Mouse (Mus musculus) liver, embryonic 13.5 days (tissue): Measurements from ENCODE around the gene Igtp. TPM values are rescaled to one million over a fixed set of nuclear protein-coding genes. Genes with fewer than 3 reads are reported as not detected.
"Not testable (repeated sequence)": the region's sequence is repeated elsewhere in the genome, so short reads cannot be mapped to it uniquely, and the experiment has no call there.

Experiments used
- ATAC-seq: fragments of 200-750 bp; cut with Nextera tagmentation; 2 replicates; pipeline ENCODE4 v1.8.0; 2017; ENCODE audit warnings: low read depth, mild to moderate bottlenecking, moderate number of reproducible peaks, moderate library complexity
- DNase-seq: peaks from one replicate; pipeline ENCODE4 v3.0.0; 2022
- H3K27ac ChIP-seq: fragments of 300-500 bp; sonication (generic); 2 replicates; pipeline ENCODE4 v1.5.1; 2015; ENCODE audit warnings: moderate library complexity, mild to moderate bottlenecking, inconsistent platforms
- H3K27me3 ChIP-seq: fragments of 300-500 bp; sonication (generic); 2 replicates; pipeline ENCODE4 v1.6.1; 2015; ENCODE audit warnings: mild to moderate bottlenecking, inconsistent platforms
- H3K36me3 ChIP-seq: fragments of 300-500 bp; sonication (generic); 2 replicates; pipeline ENCODE4 v1.6.1; 2015; ENCODE audit warnings: mild to moderate bottlenecking, inconsistent platforms
- H3K4me1 ChIP-seq: fragments of 300-500 bp; sonication (generic); replicated peaks from 2 replicates; pipeline ENCODE4 v1.6.1; 2015; ENCODE audit warnings: inconsistent platforms
- H3K4me2 ChIP-seq: fragments of 300-500 bp; sonication (generic); 2 replicates; pipeline ENCODE4 v1.6.1; 2015; ENCODE audit warnings: inconsistent platforms, mild to moderate bottlenecking, moderate library complexity
- H3K4me3 ChIP-seq: fragments of 300-500 bp; sonication (generic); replicated peaks from 2 replicates; pipeline ENCODE4 v1.5.1; 2015; ENCODE audit warnings: mild to moderate bottlenecking, inconsistent platforms
- H3K9ac ChIP-seq: fragments of 300-500 bp; sonication (generic); 2 replicates; pipeline ENCODE4 v1.6.1; 2015; ENCODE audit warnings: mild to moderate bottlenecking, inconsistent platforms
- H3K9me3 ChIP-seq: fragments of 300-500 bp; sonication (generic); replicated peaks from 2 replicates; pipeline ENCODE4 v1.6.1; 2016; ENCODE audit warnings: inconsistent platforms
- WGBS: fragments of 180-500 bp; shearing (Covaris S2); methylation state at CpG from one replicate; pipeline ENCODE4 v1.1.7; 2015; ENCODE audit not compliant: insufficient replicate concordance; 5-methylcytosine and 5-hydroxymethylcytosine counted together
- polyA plus RNA-seq: library from polyadenylated mRNA; unstranded; fragments of >200 nt; fragmentation: Nextera tagmentation; extraction: Ambion mirVana; gene quantifications from 2 replicates; pipeline ENCODE4 v1.2.1, GENCODE M21; 2015

Igtp gene
- polyA plus RNA-seq, 1 experiment from 2014 or later = 6.4 TPM

- Histone ChIP-seq H3K4me1 (peaks cover 79% of the 10 kb centered on the region), H3K27me3 (no peaks in the 10 kb centered on the region), H3K9ac (peak overlapping the region; percentile 86), H3K4me2 (peak overlapping the region; percentile 70), H3K4me3 (peak overlapping the region; percentile 75), H3K36me3 (no peaks in the 10 kb centered on the region), H3K9me3 (no peaks in the 10 kb centered on the region), H3K27ac (peak overlapping the region; percentile 89)
- peak; percentile 93 for ATAC-seq
- DNase-seq = peak; percentile 86
- WGBS = 16% methylated on average over 16 of the region's 17 CpGs
These were observed 15.2 kb downstream of the Igtp start for GRCm38 (mm10) chr11:58214391-58215048.

GRCm38 (mm10) chr11:58215049-58215430, 15.7 kb downstream of the Igtp start:
- Histone ChIP-seq H3K4me3 (peak overlapping the region; percentile 75), H3K4me2 (peak overlapping the region; percentile 70), H3K27ac (peak overlapping the region; percentile 89), H3K9ac (peak overlapping the region; percentile 86), H3K4me1 (peaks cover 79% of the 10 kb centered on the region)
- DNase-seq, H3K36me3 ChIP-seq, H3K9me3 ChIP-seq, H3K27me3 ChIP-seq, ATAC-seq: not testable (repeated sequence)
- 7% methylated on average over 2 of the region's 3 CpGs for WGBS

- Histone ChIP-seq H3K27me3 (no peaks in the 10 kb centered on the region), H3K9me3 (no peaks in the 10 kb centered on the region), H3K4me2 (peak overlapping the region; percentile 70), H3K36me3 (no peaks in the 10 kb centered on the region), H3K9ac (peak overlapping the region; percentile 24; the same call in 1 of the 2 replicates), H3K4me3 (peak overlapping the region; percentile 75), H3K4me1 (peaks cover 72% of the 10 kb centered on the region), H3K27ac (peak overlapping the region; percentile 89; the same call in 1 of the 2 replicates)
- ATAC-seq (no peak), DNase-seq (no peak)
- WGBS = 69% methylated on average over 5 of the region's 5 CpGs
These were observed 16.5 kb downstream of the Igtp start for GRCm38 (mm10) chr11:58215814-58216213.

GRCm38 (mm10) chr11:58216823-58217222, 17.5 kb downstream of the Igtp start:
- 71% methylated on average over 6 of the region's 6 CpGs for WGBS
- no peak overlapping the region for H3K9ac ChIP-seq
- DNase-seq (no peak), ATAC-seq (no peak)
- H3K4me2 ChIP-seq = no peak overlapping the region
- H3K36me3 ChIP-seq = no peaks in the 10 kb centered on the region
- H3K27me3 ChIP-seq = no peaks in the 10 kb centered on the region
- peaks cover 62% of the 10 kb centered on the region for H3K4me1 ChIP-seq
- no peaks in the 10 kb centered on the region for H3K9me3 ChIP-seq
- no peak overlapping the region for H3K4me3 ChIP-seq
- H3K27ac ChIP-seq = no peak overlapping the region

- H3K27ac ChIP-seq = peak overlapping the region; percentile 47; the same call in 1 of the 2 replicates
- no peaks in the 10 kb centered on the region for H3K36me3 ChIP-seq
- no peaks in the 10 kb centered on the region for H3K9me3 ChIP-seq
- H3K27me3 ChIP-seq = no peaks in the 10 kb centered on the region
- 0 out of 2 replicates have a peak overlapping the region, but pooled peaks have one; percentile 17 for H3K9ac ChIP-seq
- ATAC-seq (no peak), DNase-seq (no peak)
- peaks cover 23% of the 10 kb centered on the region for H3K4me1 ChIP-seq
- WGBS = 29% methylated on average over 4 of the region's 4 CpGs
- H3K4me3 ChIP-seq = no peak overlapping the region
- H3K4me2 ChIP-seq = no peak overlapping the region
These were observed 24.4 kb downstream of the Igtp start for GRCm38 (mm10) chr11:58223751-58224150.

GRCm38 (mm10) chr11:58224313-58224712, 25.0 kb downstream of the Igtp start:
- H3K4me3 ChIP-seq = no peak overlapping the region
- H3K9me3 ChIP-seq = no peaks in the 10 kb centered on the region
- no peaks in the 10 kb centered on the region for H3K36me3 ChIP-seq
- 12% methylated on average over 7 of the region's 7 CpGs for WGBS
- ATAC-seq (0 out of 2 replicates have a peak, but pooled peaks have one; percentile 41), DNase-seq (no peak)
- no peak overlapping the region for H3K4me2 ChIP-seq
- H3K27ac ChIP-seq = 0 out of 2 replicates have a peak overlapping the region, but pooled peaks have one; percentile 47
- no peak overlapping the region for H3K9ac ChIP-seq
- peaks cover 18% of the 10 kb centered on the region for H3K4me1 ChIP-seq
- no peaks in the 10 kb centered on the region for H3K27me3 ChIP-seq

GRCm38 (mm10) chr11:58224872-58225271, 25.5 kb downstream of the Igtp start:
- WGBS = 41% methylated on average over 2 of the region's 2 CpGs
- not testable (repeated sequence) for H3K9me3 ChIP-seq, H3K4me2 ChIP-seq, ATAC-seq, H3K36me3 ChIP-seq, H3K4me3 ChIP-seq, H3K9ac ChIP-seq, DNase-seq, H3K27ac ChIP-seq, H3K27me3 ChIP-seq
- peaks cover 18% of the 10 kb centered on the region for H3K4me1 ChIP-seq

GRCm38 (mm10) chr11:58225655-58226054, 26.3 kb downstream of the Igtp start:
- H3K27ac ChIP-seq = no peak overlapping the region
- H3K36me3 ChIP-seq = no peaks in the 10 kb centered on the region
- DNase-seq (peak; percentile 60), ATAC-seq (peak; percentile 52; the same call in 1 of the 2 replicates)
- no peak overlapping the region for H3K9ac ChIP-seq
- 11% methylated on average over 5 of the region's 5 CpGs for WGBS
- H3K4me3 ChIP-seq = no peak overlapping the region
- H3K4me1 ChIP-seq = peaks cover 18% of the 10 kb centered on the region
- 0 out of 2 replicates have a peak, but pooled peaks cover 4% of the 10 kb centered on the region for H3K27me3 ChIP-seq
- no peaks in the 10 kb centered on the region for H3K9me3 ChIP-seq
- H3K4me2 ChIP-seq = no peak overlapping the region

- Histone ChIP-seq H3K9ac (no peak overlapping the region), H3K27ac (no peak overlapping the region), H3K4me2 (no peak overlapping the region), H3K4me1 (peaks cover 18% of the 10 kb centered on the region), H3K36me3 (no peaks in the 10 kb centered on the region), H3K27me3 (0 out of 2 replicates have a peak, but pooled peaks cover 9% of the 10 kb centered on the region), H3K9me3 (no peaks in the 10 kb centered on the region), H3K4me3 (no peak overlapping the region)
- ATAC-seq = no peak
- DNase-seq = no peak
These were observed 27.1 kb downstream of the Igtp start for GRCm38 (mm10) chr11:58226425-58226824.

- not testable (repeated sequence) for H3K4me3 ChIP-seq, DNase-seq, H3K9me3 ChIP-seq, H3K27ac ChIP-seq, ATAC-seq, H3K36me3 ChIP-seq, H3K4me2 ChIP-seq, H3K9ac ChIP-seq
- 64% methylated on average over 2 of the region's 2 CpGs for WGBS
- peaks cover 17% of the 10 kb centered on the region for H3K4me1 ChIP-seq
- peaks cover 14% of the 10 kb centered on the region; the same call in 1 of the 2 replicates for H3K27me3 ChIP-seq
These were observed 28.7 kb downstream of the Igtp start for GRCm38 (mm10) chr11:58228021-58228420.

- Histone ChIP-seq H3K9ac (no peak overlapping the region), H3K9me3 (no peaks in the 10 kb centered on the region), H3K4me2 (no peak overlapping the region), H3K27me3 (peaks cover 14% of the 10 kb centered on the region; the same call in 1 of the 2 replicates), H3K4me3 (no peak overlapping the region), H3K36me3 (no peaks in the 10 kb centered on the region), H3K4me1 (0 out of 2 replicates have a peak, but pooled peaks cover 5% of the 10 kb centered on the region), H3K27ac (no peak overlapping the region)
- ATAC-seq = no peak
- no peak for DNase-seq
- 55% methylated on average over 16 of the region's 16 CpGs for WGBS
These were observed 31.1 kb downstream of the Igtp start for GRCm38 (mm10) chr11:58230396-58230910.
